Mouse (Mus musculus) cerebellum, adult 9-10 months (tissue): ENCODE measurements around the gene Sirt3.

Experiments used
- DNase-seq: peaks from one replicate; pipeline ENCODE4 v3.0.0; 2022

Gene Sirt3

DNA sequence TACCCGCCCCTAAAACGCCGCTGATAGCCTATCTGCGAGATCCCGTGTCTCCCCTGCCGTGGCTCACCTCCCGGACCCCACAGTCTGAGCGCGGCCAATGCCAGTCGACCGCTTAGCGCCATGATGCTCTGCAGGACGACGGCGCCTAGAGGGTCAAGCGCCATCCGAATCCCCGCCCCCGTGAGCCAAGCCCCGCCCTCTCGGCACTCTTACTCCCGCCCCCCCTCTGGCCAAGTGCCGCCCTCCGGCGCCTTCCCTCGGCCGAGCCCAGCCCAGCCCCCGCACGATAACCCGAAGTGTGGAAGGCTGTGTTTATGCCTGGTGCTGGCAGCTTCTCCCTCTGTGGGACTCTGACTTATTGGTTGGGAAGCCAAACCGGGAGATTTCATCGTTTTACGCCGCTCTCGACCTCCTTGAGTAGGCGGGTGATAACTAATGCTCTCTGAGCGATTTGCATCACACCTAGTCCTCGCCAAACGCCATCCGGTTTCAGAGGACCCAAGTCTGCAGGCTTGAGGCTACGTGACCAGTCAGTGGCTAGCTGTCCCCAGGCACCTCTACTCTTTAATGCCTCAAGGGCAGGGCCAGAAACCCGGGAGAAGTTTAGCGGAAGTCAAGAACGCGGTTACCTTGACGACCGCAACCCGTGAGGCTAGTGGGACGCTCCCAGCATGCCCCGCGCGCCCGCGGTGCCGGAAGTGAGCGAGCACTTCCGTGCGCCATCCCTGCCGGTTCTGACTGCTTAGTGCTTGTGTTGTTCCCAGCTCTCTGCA lies at the start of gene Sirt3, which contains the start of gene Psmd13:
Sirt3 (minus strand) TSS at position 614 of the 773 bp plus-strand sequence.
Psmd13 (plus strand) TSS at position 273 of the 773 bp plus-strand sequence.
- DNase-seq, result peak; percentile 91

DNA sequence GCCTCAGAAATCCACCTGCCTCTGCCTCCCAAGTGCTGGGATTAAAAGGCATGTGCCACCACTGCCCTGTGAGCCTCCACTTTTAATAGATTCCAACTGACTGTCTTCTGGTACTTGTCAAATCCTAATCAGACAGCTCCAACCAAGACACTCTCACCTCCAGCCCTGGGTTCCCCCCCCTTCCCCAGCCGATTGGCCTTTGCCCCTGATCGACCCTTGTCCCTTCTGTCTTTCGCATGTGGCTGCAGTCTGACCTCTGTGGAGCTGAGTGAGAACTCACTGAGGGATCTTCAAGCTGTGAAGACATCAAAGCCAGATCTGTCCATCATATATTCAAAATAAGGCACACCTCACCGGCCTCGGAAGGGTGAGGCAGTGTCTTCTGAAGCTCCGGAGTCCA lies 45.1 kb upstream of the Sirt3 start:
- DNase-seq, result no peak

DNA sequence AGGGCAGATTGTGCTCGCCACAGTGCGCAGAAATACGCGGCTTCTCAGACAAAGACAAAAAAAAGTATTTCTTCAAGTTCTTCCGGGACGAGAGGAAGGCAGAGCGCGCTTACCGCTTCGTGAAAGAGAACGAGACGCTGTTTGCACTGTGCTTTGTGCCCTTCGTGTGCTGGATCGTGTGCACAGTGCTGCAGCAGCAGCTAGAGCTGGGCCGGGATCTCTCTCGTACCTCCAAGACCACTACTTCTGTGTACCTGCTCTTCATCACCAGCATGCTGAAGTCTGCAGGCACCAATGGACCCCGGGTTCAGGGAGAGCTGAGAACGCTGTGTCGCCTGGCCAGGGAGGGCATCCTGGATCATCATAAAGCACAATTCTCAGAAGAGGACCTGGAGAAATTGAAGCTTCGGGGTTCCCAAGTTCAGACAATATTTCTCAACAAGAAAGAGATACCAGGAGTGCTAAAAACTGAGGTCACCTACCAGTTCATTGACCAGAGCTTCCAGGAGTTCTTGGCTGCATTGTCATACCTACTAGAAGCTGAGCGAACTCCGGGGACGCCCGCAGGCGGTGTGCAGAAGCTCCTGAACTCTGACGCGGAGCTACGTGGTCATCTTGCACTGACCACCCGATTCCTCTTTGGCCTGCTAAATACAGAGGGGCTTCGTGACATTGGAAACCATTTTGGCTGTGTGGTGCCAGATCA lies 41.1 kb upstream of the Sirt3 start:
- no peak for DNase-seq

DNA sequence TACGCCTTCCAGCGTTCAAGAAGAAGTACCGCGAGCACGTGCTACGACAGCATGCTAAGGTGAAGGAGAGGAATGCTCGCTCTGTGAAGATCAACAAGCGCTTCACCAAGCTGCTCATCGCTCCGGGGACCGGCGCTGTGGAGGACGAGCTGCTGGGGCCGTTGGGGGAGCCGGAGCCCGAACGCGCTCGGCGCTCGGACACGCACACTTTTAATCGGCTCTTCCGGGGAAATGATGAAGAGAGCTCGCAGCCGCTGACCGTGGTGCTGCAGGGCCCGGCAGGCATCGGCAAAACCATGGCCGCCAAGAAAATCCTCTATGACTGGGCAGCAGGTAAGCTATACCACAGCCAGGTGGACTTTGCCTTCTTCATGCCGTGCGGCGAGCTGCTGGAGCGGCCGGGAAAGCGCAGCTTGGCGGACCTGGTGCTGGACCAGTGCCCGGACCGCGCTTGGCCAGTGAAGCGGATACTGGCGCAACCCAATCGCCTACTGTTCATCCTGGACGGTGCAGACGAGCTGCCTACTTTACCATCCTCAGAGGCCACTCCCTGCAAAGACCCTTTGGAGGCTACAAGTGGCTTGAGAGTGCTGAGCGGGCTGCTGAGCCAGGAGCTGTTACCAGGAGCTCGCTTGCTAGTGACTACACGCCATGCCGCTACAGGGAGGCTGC lies 40.4 kb upstream of the Sirt3 start:
- peak; percentile 81 for DNase-seq

- DNase-seq, result no peak
Measured at GRCm38 (mm10) chr7:140921225-140921975, 39.3 kb upstream of the Sirt3 start.

GRCm38 (mm10) chr7:140920418-140921029 lies 38.4 kb upstream of the Sirt3 start, which contains the start of gene Nlrp6:
Gene Nlrp6, plus strand, starts transcription at chr7:140920902.
- DNase-seq, result no peak

DNA sequence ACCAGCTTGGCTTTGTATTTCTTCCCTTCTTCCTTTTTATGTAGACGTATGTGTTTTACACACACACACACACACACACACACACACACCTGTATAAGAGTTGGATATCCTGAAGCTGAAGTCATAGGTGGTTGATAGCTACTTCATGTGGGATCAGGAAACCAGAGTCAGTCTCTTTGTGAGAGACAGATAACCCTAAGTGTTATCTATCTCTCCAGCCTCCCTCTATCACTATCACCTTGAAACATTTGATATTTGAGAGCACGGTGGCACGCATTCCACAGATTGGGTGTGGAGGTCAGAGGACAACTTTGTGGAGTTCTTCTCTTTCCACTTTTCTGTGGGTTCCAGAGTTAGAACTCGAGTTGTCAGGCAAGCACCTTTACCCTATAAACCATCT lies 37.8 kb upstream of the Sirt3 start:
- no peak for DNase-seq

DNA sequence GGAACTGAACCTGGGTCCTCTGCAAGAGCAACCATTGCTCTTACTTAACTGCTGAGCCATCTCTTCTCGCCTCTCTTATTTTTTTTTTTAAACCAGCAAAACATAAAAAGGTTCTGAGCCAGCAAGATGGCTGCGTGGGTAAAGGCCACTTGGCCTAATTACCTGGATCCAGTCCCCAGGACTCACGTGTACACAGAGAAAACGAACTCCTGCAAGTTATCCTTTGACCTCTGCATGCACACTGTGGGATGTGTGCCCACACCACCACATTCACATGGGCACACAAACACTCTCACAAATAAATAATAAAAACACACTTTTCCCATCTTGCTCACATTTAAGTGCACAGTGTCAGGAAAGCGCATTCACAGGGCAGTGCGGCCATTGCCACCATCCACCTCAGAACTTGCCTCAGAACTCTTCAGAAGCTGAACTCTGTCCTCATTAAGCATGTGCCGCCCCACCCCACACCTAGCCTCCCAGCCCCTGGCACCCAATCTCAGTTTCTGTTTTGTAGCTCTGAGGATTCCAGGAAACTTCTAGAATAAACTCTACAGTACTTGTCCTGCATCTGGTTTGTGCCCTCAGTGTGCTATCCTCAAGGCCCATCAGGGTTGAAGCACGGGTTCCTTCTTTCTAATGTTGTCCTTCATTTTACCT lies 32.1 kb upstream of the Sirt3 start:
- no peak for DNase-seq

DNA sequence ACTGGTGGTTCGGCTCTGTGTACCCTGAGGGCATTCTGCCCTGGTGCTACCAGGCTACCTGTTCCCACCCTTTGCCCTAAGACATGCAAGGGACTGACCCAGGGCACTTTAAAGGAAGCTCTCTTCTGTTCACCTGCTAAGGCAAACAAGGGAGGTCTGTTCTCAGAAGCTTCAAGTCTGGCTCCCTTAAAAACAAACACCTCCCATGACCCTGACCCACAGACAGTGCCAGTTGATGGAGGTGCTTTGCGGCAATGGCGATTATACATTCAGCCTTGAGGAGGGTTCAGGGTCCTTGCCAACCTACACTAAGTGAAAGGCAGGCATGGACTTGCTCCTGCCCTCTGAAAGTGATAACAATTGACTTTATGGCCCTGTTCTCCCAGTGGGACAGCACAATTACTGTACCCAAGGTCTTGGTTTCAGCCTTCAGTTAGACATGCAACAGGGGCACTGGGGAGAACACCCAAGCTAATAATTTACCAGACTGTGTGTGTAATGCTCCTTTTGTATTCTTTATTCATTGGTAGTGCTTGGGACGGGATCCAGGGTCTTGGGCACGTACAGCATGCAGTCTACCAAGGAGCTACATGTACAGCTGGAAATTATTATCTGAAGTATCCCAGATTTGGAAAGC lies 30.9 kb upstream of the Sirt3 start:
- DNase-seq, result no peak

DNA sequence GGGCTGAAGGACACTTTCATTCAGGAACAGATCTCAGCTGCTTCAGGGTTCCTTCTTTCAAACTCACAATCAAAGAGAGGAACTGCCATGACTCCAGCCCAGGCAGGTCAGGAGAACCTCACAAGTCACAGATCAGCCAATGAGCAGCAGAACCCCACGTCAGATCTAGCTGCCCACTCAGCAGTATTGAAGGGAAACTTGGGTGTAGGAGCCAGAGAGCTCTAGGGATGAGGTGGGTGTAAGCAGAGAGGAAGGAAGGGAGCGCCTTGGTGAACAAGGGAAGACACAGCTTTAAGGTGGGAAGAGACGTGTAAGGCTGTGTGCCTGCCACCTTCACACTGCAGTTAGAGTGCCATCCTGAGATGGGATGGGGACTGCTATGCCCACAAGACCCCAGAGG lies 30.2 kb upstream of the Sirt3 start:
- no peak for DNase-seq

DNA sequence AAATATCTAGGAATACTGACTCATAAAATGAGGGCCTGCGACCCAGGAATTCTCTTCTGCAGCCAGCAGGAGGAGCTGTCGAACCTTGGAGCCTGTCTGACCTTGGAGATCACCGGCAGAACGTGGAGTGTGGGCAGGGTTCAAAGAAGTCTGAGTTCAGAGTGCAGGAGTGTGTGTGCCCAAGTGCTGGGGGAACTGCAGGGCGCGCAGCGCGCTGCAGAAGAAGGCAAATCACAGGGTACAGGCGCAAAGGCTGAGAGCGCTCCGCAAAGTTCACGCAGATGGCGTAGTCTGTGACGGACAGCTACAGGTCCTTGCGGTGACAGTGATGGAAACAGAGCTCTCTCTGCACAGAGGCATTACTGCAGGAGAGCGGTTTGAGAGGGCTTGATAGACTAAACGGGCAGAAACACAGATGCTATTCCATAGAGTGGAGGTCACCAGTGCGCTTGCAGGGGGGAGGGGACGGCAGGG lies 26.6 kb upstream of the Sirt3 start:
- DNase-seq, result peak; percentile 66

DNA sequence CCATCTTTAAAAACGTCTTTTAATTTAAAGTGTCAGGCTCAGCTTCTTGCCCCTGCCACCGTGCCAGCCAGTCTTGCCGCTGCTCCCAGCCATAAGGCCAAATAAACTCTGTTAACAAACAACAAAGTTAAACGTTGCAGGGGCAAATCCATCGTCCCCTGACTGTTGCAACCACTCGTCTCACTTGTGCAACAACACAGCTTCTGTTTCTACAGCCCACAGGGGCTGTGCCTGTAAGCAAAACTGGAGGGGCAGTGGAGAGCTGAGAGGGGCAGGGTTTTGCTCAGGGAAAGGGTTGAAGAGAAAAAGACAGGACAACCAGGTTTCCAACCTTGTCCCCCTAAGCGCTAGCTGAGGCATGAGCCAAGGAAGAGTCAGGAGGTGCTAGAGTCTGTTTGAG lies 26.1 kb upstream of the Sirt3 start:
- no peak for DNase-seq

GRCm38 (mm10) chr7:140907697-140908096 lies 25.6 kb upstream of the Sirt3 start:
- no peak for DNase-seq

DNA sequence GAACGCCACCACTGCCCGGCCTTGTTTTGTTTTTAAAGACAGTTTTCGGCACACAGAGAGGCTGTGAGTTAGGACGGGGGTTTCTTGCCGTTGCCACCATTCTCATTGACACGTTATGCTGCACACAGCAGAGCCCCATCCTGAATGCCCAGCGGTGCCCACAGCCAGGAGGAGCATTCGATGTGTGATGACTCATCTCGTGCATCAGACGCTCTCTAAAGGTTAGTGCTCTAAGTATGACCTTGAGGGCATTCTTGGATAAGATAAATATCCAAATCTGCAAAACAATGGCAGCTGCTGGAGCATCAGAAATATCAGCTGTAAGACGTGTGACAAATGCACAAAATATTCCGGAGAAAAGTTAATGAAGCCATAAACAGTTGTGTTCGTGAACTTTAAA lies 25.0 kb upstream of the Sirt3 start:
- DNase-seq, result no peak

GRCm38 (mm10) chr7:140905642-140906081 lies 23.6 kb upstream of the Sirt3 start:
- DNase-seq, result no peak

DNA sequence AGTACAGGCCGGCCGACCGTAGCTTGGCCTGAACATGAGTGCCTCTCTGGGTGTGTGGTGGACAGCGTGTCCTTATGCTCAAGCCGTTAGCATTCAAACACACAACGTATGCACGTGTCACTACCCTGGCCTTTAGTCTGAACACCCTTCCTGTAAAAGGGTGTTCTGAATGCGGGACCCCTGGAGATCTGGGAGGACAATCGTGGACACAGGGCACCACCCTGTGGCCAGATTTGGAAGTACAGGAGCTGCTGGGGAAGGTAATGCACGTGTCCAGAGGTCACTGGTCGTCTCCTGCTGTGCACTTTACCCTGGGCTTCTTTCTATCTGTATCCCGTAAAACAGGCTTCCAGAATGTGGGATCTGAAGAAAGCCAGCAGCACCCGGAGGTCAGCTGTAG lies 21.1 kb upstream of the Sirt3 start:
- DNase-seq, result peak; percentile 79

GRCm38 (mm10) chr7:140902036-140902875 lies 20.1 kb upstream of the Sirt3 start:
- no peak for DNase-seq

DNA sequence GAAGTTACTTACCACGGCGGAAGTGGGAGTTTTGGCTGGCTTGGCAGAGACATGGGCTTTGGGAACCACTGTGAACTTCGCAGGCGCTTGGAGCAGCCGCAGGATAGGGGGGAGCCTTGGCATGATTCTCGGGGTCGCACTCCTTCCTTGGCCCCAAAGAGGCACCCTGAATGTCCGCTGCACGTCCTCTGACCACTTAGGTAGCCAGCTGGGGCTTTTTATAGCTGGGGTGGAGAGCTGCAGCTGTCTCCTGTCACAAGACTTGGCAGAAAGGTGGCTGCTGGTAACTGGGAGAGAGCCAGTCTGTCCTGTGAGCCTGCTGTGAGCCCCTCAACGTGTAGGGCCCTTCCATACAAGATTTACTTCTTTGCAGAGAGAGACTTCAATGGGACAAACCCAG lies 18.1 kb upstream of the Sirt3 start, which contains the start of gene Cox8b:
Cox8b (minus strand) TSS at position 227 of the 400 bp plus-strand sequence.
- no peak for DNase-seq

- no peak for DNase-seq
Measured at GRCm38 (mm10) chr7:140899121-140899520, 17.0 kb upstream of the Sirt3 start.

- no peak for DNase-seq
Measured at GRCm38 (mm10) chr7:140897863-140898262, 15.8 kb upstream of the Sirt3 start.
